Mouse (Mus musculus) liver, postnatal 0 days (tissue): ENCODE data around the gene Gm7073. TPM values are rescaled to one million over a fixed set of nuclear protein-coding genes. Genes with fewer than 3 reads are reported as not detected.

Experiments
- ATAC-seq: fragments of 200-750 bp; cut with Nextera tagmentation; 2 replicates; pipeline ENCODE4 v1.8.0; 2017; ENCODE audit warnings: mild to moderate bottlenecking, moderate library complexity
- DNase-seq: peaks from one replicate; pipeline ENCODE4 v3.0.0-alpha.2; 2016
- H3K27ac ChIP-seq: fragments of 300-500 bp; sonication (generic); 2 replicates; pipeline ENCODE4 v1.5.1; 2014; ENCODE audit warnings: antibody characterized with exemption, moderate library complexity, mild to moderate bottlenecking, low read depth
- H3K27me3 ChIP-seq: fragments of 300-500 bp; sonication (generic); 2 replicates; pipeline ENCODE4 v1.6.1; 2014; ENCODE audit warnings: low read length, control low read depth, mixed read lengths; ENCODE audit not compliant: insufficient read depth
- H3K36me3 ChIP-seq: fragments of 300-500 bp; sonication (generic); replicated peaks from 2 replicates; pipeline ENCODE4 v1.6.1; 2014; ENCODE audit warnings: mild to moderate bottlenecking, control low read depth, low read length, moderate library complexity, mixed read lengths; ENCODE audit not compliant: insufficient read depth
- H3K4me1 ChIP-seq: fragments of 300-500 bp; sonication (generic); 2 replicates; pipeline ENCODE4 v1.6.1; 2014; ENCODE audit warnings: antibody characterized with exemption, mild to moderate bottlenecking, control low read depth; ENCODE audit not compliant: insufficient read depth
- H3K4me2 ChIP-seq: fragments of 300-500 bp; sonication (generic); 2 replicates; pipeline ENCODE4 v1.6.1; 2014; ENCODE audit warnings: low read depth, mild to moderate bottlenecking, low read length, moderate library complexity, mixed read lengths
- H3K4me3 ChIP-seq: fragments of 300-500 bp; sonication (generic); 2 replicates; pipeline ENCODE4 v1.5.1; 2014; ENCODE audit warnings: low read depth, low read length
- H3K9ac ChIP-seq: fragments of 300-500 bp; sonication (generic); replicated peaks from 2 replicates; pipeline ENCODE4 v1.6.1; 2014; ENCODE audit warnings: mild to moderate bottlenecking, moderate library complexity
- H3K9me3 ChIP-seq: fragments of 300-500 bp; sonication (generic); 2 replicates; pipeline ENCODE4 v1.6.1; 2016; ENCODE audit warnings: mild to moderate bottlenecking, control low read depth, low read length, mixed read lengths
- CTCF ChIP-seq: sonication (generic); IDR thresholded peaks from 2 replicates; pipeline ENCODE4 v1.5.1; 2016; ENCODE audit warnings: antibody characterized with exemption, low read depth
- EP300 ChIP-seq: IDR thresholded peaks from 2 replicates; pipeline ENCODE4 v1.6.1; 2016; ENCODE audit warnings: antibody characterized with exemption, low read depth, mild to moderate bottlenecking
- WGBS: fragments of 180-500 bp; shearing (Covaris S2); extraction: QIAGEN DNeasy Blood & Tissue Kit; methylation state at CpG from one replicate; pipeline ENCODE4 v1.1.7; 2014; ENCODE audit not compliant: insufficient replicate concordance; 5-methylcytosine and 5-hydroxymethylcytosine counted together
- polyA plus RNA-seq: library from polyadenylated mRNA; unstranded; fragments of >200 nt; fragmentation: Nextera tagmentation; extraction: Ambion mirVana; gene quantifications from 2 replicates; pipeline ENCODE4 v1.2.1, GENCODE M21; 2015

The Gm7073 gene
- polyA plus RNA-seq, 1 experiment from 2014 or later, result not detected

- no peaks in the 10 kb centered on the region for H3K4me1 ChIP-seq
- H3K36me3 ChIP-seq, result no peaks in the 10 kb centered on the region
- H3K9me3 ChIP-seq, result no peaks in the 10 kb centered on the region
- H3K27ac ChIP-seq, result no peak overlapping the region
- WGBS, result 13% methylated on average over 2 of the region's 2 CpGs
- H3K27me3 ChIP-seq, result no peaks in the 10 kb centered on the region
- DNase-seq (no peak), ATAC-seq (no peak)
- TF ChIP-seq EP300 (no peak), CTCF (peak; percentile 71)
- H3K4me2 ChIP-seq, result no peak overlapping the region
- H3K9ac ChIP-seq, result no peak overlapping the region
- no peak overlapping the region for H3K4me3 ChIP-seq
These were observed 75.3 kb downstream of the Gm7073 start for GRCm38 (mm10) chrX:60463786-60464185.

- no peak for DNase-seq
- H3K4me1 ChIP-seq, result no peaks in the 10 kb centered on the region
- whole genome bisulfite sequencing, result 60% methylated on average over 4 of the region's 4 CpGs
- no peak overlapping the region for H3K4me2 ChIP-seq
- no peak overlapping the region for H3K9ac ChIP-seq
- TF ChIP-seq EP300 (no peak), CTCF (no peak)
- no peaks in the 10 kb centered on the region for H3K9me3 ChIP-seq
- no peak overlapping the region for H3K4me3 ChIP-seq
- no peak for ATAC-seq
- H3K27ac ChIP-seq, result no peak overlapping the region
- H3K36me3 ChIP-seq, result no peaks in the 10 kb centered on the region
- no peaks in the 10 kb centered on the region for H3K27me3 ChIP-seq
These were observed 124.4 kb downstream of the Gm7073 start for GRCm38 (mm10) chrX:60414563-60415111.

- no peak overlapping the region for H3K9ac ChIP-seq
- TF ChIP-seq CTCF (no peak), EP300 (no peak)
- H3K27me3 ChIP-seq, result no peaks in the 10 kb centered on the region
- H3K4me3 ChIP-seq, result no peak overlapping the region
- no peaks in the 10 kb centered on the region for H3K36me3 ChIP-seq
- H3K9me3 ChIP-seq, result no peaks in the 10 kb centered on the region
- DNase-seq, result no peak
- no peak overlapping the region for H3K4me2 ChIP-seq
- 65% methylated on average over 4 of the region's 4 CpGs for WGBS
- no peak for ATAC-seq
- H3K27ac ChIP-seq, result no peak overlapping the region
- H3K4me1 ChIP-seq, result no peaks in the 10 kb centered on the region
These were observed 133.4 kb downstream of the Gm7073 start for GRCm38 (mm10) chrX:60405681-60406080.

- WGBS, result 20% methylated on average over 17 of the region's 17 CpGs
- Histone ChIP-seq H3K27me3 (no peaks in the 10 kb centered on the region), H3K4me3 (peak overlapping the region; percentile 75), H3K4me2 (peak overlapping the region; percentile 76), H3K27ac (peak overlapping the region; percentile 96), H3K9me3 (no peaks in the 10 kb centered on the region), H3K4me1 (no peaks in the 10 kb centered on the region), H3K9ac (peak overlapping the region; percentile 88), H3K36me3 (no peaks in the 10 kb centered on the region)
- TF ChIP-seq CTCF, result peak; percentile 74
- TF ChIP-seq EP300, result no peak
- DNase-seq (peak; percentile 86), ATAC-seq (peak; percentile 86)
These were observed 134.4 kb downstream of the Gm7073 start for GRCm38 (mm10) chrX:60404668-60405044.

GRCm38 (mm10) chrX:60403764-60404667, 135.0 kb downstream of the Gm7073 start:
- H3K27me3 ChIP-seq, result no peaks in the 10 kb centered on the region
- H3K27ac ChIP-seq, result peak overlapping the region; percentile 96
- H3K4me3 ChIP-seq, result peak overlapping the region; percentile 75
- peak overlapping the region; percentile 88 for H3K9ac ChIP-seq
- TF ChIP-seq CTCF (no peak), EP300 (no peak)
- ATAC-seq, result peak; percentile 87
- 20% methylated on average over 29 of the region's 126 CpGs for WGBS
- DNase-seq, result peak; percentile 79
- H3K4me1 ChIP-seq, result no peaks in the 10 kb centered on the region
- H3K36me3 ChIP-seq, result no peaks in the 10 kb centered on the region
- peak overlapping the region; percentile 76 for H3K4me2 ChIP-seq
- H3K9me3 ChIP-seq, result no peaks in the 10 kb centered on the region

- H3K27ac ChIP-seq, result 0 out of 2 replicates have a peak overlapping the region, but pooled peaks have one; percentile 39
- no peak for TF ChIP-seq EP300
- H3K36me3 ChIP-seq, result no peaks in the 10 kb centered on the region
- H3K27me3 ChIP-seq, result no peaks in the 10 kb centered on the region
- H3K9ac ChIP-seq, result peak overlapping the region; percentile 84
- H3K4me2 ChIP-seq, result peak overlapping the region; percentile 76
- H3K4me1 ChIP-seq, result no peaks in the 10 kb centered on the region
- no peaks in the 10 kb centered on the region for H3K9me3 ChIP-seq
- peak; percentile 24 for ATAC-seq
- WGBS, result 23% methylated on average over 40 of the region's 46 CpGs
- H3K4me3 ChIP-seq, result peak overlapping the region; percentile 75
- no peak for DNase-seq
These were observed 135.8 kb downstream of the Gm7073 start for GRCm38 (mm10) chrX:60403062-60403763.
